Mouse (Mus musculus) lung, adult 18-20 months (tissue): Measurements from ENCODE around the gene Syngr3.
"Not testable (repeated sequence)": the region's sequence is repeated elsewhere in the genome, so short reads cannot be mapped to it uniquely, and the experiment has no call there.

Experiments
- DNase-seq, 2 experiments: peaks; one replicate each; pipeline ENCODE4 v3.0.0; 2022; ENCODE audit warnings: mixed read lengths in 2 of 2

Syngr3 gene

GRCm38 (mm10) chr17:24689251-24690081 is at the start of gene Syngr3:
Gene Syngr3 (minus strand): TSS chr17:24689955.
- no peak for DNase-seq

DNA sequence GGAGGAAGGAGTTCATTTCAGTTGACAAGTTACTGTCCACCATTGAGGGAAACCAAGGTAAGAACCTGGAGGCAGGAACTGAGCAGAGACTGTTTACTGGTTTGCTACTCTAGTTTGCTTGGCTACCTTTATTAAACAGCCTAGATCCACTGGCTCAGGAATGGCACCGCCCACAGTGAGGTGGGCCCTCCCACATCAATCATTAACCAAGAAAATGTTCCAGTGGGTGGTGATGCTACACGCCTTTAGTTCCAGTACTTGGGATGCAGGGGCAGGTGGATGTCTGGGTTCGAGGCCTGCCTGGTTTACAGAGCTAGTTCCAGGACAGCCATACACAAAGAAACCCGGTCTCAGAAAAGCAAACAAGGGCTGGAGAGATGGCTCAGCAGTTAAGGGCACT is 48.5 kb upstream of the Syngr3 start:
- peak in 1 of 2 experiments; percentile 45 for DNase-seq

- DNase-seq = no peak
These were observed 47.5 kb upstream of the Syngr3 start for GRCm38 (mm10) chr17:24737135-24737810.

- peak; percentile 99 to 100 for DNase-seq
These were observed 46.7 kb upstream of the Syngr3 start, which contains the start of gene Msrb1 for GRCm38 (mm10) chr17:24736330-24737051. Gene Msrb1 (plus strand): TSS chr17:24736642.

DNA sequence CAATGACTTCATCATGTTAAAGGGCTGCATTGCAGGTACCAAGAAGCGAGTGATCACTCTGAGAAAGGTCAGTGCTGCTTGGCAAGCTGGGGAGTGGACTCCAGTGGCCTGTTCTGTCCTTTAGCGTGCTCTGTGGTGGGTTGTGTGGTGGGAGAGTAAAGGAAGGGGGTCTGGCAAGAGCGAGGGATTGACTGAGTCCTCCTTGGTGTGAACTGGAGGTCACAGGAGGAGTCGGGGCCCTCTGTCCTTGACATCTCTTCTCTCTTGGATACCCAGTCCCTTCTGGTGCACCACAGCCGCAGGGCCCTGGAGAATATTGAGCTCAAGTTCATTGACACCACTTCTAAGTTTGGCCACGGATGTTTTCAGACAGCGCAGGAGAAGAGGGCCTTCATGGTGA is 45.7 kb upstream of the Syngr3 start:
- no peak for DNase-seq

- no peak for DNase-seq
These were observed 44.8 kb upstream of the Syngr3 start for GRCm38 (mm10) chr17:24734513-24734912.

DNA sequence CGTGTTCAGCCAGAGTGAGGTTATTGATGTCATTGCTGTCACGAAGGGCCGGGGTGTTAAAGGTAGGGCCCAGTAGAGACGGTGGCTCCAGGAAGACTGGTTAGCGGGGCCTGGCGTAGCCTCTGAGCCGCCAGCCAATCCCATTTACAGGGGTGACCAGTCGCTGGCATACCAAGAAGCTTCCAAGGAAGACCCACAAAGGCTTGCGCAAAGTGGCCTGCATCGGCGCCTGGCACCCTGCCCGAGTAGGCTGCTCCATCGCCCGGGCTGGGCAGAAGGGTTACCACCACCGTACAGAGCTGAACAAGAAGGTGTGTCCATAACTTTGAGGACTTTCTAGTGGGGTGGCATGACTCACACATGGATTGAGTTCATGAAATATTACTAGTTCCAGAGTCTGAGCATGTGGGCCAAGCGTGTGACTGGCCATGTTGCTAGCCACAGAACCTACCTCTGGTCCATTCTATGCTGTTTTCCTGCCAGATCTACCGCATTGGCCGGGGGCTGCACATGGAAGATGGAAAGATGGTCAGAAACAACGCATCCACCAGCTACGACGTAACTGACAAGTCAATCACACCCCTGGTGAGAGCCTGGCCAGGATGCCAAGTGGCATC is 43.8 kb upstream of the Syngr3 start:
- peak; percentile 30 to 33 for DNase-seq

DNA sequence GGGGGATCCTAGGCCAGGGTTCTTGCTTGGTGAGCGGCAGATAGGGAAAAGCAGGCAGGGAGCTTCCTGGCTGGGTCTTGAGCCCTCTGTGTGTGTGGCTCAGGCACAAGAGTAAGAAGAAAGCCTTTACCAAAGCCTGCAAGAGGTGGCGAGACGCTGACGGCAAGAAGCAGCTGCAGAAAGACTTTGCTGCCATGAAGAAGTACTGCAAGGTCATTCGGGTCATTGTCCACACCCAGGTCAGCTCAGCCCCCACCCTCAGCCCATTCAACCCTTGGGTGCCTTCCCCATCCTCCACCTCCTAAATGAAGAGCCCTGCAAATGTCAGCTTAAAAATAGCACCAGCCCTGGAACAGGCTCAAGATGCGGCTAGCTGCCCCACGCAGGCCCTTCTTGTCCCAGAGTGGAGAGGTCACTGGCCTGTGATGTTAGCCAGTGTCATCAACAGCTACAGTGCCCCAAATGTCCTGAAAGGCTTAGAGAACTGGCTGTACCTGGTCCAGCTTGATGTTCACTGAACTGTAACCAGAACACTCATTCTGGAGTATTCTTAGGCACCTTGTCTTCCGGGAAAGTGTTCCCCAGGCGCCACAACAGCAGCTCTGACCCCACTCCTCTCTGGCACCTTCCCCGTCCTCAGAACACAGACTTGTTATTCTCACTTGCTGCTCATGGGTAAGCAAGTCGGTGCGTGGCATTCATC is 42.6 kb upstream of the Syngr3 start:
- DNase-seq = no peak

DNA sequence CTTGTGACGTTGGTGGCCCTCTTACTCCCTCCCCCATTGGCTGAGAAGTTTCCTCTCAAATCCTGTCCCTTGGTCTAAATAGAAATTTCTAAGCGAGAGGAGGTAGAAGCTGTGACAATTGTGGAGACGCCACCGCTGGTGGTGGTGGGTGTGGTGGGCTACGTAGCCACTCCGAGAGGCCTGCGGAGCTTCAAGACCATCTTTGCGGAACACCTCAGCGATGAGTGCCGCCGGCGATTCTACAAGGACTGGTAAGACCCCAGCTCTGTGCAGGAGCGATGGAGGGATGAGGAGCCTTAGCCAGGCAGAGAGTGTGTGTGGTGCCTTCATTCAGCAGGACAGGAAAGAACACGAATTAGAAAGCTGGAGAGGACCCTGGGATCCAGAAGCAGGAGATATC is 41.0 kb upstream of the Syngr3 start:
- no peak for DNase-seq

DNA sequence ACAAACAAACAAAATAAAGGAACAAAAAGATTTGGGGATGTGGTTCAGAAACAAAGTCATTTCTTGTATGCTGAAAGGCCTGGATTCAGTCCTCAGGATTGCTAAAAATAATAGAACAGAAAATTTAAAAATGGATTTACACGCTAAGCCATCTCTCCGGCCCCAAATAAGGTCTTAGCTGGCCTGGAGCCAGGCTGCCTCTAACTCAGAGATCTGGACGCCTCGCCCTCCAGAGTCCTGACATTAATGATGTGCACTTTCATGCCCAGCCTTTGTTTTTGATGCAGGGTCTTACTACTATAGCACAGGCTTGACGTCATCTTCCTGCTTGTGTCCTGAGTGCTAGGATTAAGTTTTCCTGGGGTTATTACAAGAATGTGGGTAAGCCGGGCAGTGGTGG is 39.3 kb upstream of the Syngr3 start:
- no peak for DNase-seq

DNA sequence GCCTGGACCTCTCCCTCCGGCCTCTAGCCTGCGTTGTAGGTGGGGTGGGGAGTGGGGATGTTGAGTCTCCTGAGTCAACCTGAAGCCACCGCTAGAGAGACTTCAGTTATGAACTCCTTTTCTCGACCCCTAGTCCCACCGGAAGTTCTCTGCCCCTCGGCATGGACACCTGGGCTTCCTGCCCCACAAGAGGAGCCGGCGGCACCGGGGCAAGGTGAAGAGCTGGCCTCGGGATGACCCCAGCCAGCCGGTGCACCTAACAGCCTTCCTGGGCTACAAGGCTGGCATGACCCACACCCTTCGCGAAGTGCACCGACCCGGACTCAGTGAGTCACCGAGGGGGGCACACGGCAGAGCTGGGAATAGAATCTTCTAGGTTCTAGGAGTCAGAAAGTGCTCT is 38.4 kb upstream of the Syngr3 start:
- no peak for DNase-seq

- DNase-seq = no peak
These were observed 37.9 kb upstream of the Syngr3 start, which contains the start of gene Rpl3l for GRCm38 (mm10) chr17:24727618-24728017. Gene Rpl3l (plus strand): TSS chr17:24727820.

DNA sequence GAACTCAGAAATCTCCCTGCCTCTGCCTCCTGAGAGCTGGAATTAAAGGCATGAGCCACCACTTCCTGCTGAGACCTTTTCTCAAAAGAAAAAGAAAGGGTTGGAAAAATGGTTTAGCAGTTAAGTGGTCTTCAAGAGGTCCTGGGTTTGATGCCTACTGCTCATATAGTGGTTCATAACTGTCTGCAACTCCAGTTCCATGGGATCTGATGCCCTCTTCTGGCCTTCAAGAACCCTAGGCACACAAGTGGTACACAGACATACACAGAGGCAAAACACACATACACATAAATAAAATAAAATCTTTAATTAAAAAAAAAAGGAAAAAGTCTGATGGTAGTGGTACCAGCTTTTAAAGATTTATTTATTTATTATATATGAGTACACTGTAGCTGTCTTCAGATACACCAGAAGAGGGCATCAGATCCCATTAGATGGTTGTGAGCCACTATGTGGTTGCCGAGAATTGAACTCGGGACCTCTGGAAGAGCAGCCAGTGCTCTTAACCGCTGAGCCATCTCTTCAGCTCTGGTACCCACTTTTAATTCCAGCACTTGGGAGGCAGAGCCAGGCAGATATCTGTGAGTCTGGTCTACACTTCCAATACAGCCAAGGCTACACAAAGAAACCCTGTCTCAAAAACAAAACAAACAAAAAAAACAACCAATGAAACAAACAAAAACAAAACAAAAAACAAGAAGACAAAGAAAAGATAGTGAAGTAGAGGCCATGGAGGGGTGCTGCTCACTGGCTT is 36.1 kb upstream of the Syngr3 start:
- DNase-seq = no peak

GRCm38 (mm10) chr17:24724184-24724583 is 34.4 kb upstream of the Syngr3 start, which contains the start of gene Ndufb10:
Gene Ndufb10 (minus strand): TSS chr17:24724478.
- DNase-seq = peak; percentile 92 to 96

DNA sequence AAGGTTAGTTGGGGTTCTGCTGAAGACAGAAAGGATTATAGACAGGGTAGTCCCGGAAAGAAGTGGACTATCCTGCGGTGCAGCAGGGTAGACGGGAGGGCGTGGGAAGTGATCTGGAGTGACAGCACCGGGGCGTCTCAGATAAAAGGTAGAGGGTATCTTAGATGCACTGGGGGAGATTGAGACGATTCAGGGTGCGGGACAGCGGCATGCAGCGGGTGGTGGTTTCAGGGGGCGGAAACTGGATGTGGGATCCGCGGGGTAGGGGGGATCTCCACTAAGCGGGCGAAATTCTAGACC is 34.1 kb upstream of the Syngr3 start:
- DNase-seq = no peak

GRCm38 (mm10) chr17:24723122-24723880 is 33.5 kb upstream of the Syngr3 start:
- DNase-seq = no peak

DNA sequence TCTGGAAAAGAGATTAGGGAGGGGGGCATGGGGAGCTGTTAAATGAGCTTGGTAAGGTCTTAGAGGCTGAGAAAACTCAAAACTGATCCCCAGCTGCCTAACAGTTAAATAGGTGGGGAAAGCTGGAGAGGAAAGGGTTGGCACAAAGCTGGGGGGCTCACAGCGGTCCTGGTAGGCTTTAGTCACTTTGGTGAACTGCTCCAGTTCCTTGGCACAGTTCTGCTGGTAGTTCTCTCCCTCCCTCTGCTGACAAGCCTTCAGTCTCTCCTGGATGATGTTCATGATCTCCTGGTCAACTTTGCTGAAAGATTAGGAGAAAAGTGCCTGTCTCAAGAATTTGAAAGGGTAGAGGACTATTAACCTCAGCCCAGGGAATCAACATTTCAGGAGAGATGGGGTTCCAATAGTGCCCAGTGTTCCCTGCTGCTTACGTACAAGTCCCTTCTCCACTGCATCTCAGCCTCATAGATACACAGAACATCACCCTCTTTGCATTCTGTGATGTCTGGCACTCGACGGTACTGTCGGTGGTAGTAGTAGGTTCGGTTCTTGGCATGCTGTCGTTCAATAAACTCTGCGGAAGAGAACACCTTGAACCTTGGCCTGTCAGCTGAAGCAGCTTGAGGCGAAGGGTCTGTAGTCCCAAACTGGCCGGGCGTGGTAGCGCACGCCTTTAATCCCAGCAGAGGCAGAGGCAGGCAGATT is 32.6 kb upstream of the Syngr3 start:
- no peak for DNase-seq

- DNase-seq = not testable (repeated sequence)
These were observed 31.7 kb upstream of the Syngr3 start for GRCm38 (mm10) chr17:24721383-24721955.

GRCm38 (mm10) chr17:24720616-24721015 is 30.9 kb upstream of the Syngr3 start:
- DNase-seq = not testable (repeated sequence)
